Mouse (Mus musculus) midbrain, embryonic 15.5 days (tissue): Measurements from ENCODE around the gene Ccdc24. TPM values are rescaled to one million over a fixed set of nuclear protein-coding genes. Genes with fewer than 3 reads are reported as not detected.

Source experiments
- ATAC-seq: fragments of 200-750 bp; cut with Nextera tagmentation; replicated peaks from 2 replicates; pipeline ENCODE4 v1.8.0; 2017; ENCODE audit warnings: moderate TSS enrichment
- H3K27ac ChIP-seq: fragments of 300-500 bp; sonication (generic); 2 replicates; pipeline ENCODE4 v1.5.1; 2015; ENCODE audit warnings: mild to moderate bottlenecking, inconsistent platforms
- H3K27me3 ChIP-seq: fragments of 300-500 bp; sonication (generic); replicated peaks from 2 replicates; pipeline ENCODE4 v1.6.1; 2015; ENCODE audit warnings: inconsistent platforms
- H3K36me3 ChIP-seq: fragments of 300-500 bp; sonication (generic); replicated peaks from 2 replicates; pipeline ENCODE4 v1.6.1; 2015; ENCODE audit warnings: inconsistent platforms
- H3K4me1 ChIP-seq: fragments of 300-500 bp; sonication (generic); 2 replicates; pipeline ENCODE4 v1.6.1; 2015; ENCODE audit warnings: inconsistent platforms
- H3K4me2 ChIP-seq: fragments of 300-500 bp; sonication (generic); 2 replicates; pipeline ENCODE4 v1.6.1; 2015; ENCODE audit warnings: inconsistent platforms, mild to moderate bottlenecking, moderate library complexity
- H3K4me3 ChIP-seq: fragments of 300-500 bp; sonication (generic); 2 replicates; pipeline ENCODE4 v1.5.1; 2015; ENCODE audit warnings: mild to moderate bottlenecking, inconsistent platforms
- H3K9ac ChIP-seq: fragments of 300-500 bp; sonication (generic); 2 replicates; pipeline ENCODE4 v1.6.1; 2015; ENCODE audit warnings: mild to moderate bottlenecking, inconsistent platforms
- H3K9me3 ChIP-seq: fragments of 300-500 bp; sonication (generic); 2 replicates; pipeline ENCODE4 v1.6.1; 2016; ENCODE audit warnings: inconsistent platforms
- WGBS: fragments of 180-500 bp; shearing (Covaris S2); methylation state at CpG from one replicate; pipeline ENCODE4 v1.1.7; 2015; ENCODE audit warnings: mixed read lengths; 5-methylcytosine and 5-hydroxymethylcytosine counted together
- polyA plus RNA-seq: library from polyadenylated mRNA; unstranded; fragments of >200 nt; fragmentation: Nextera tagmentation; extraction: Ambion mirVana; gene quantifications from 2 replicates; pipeline ENCODE4 v1.2.1, GENCODE M21; 2015

The Ccdc24 gene
- 2.7 and 3.2 TPM in 2 replicates for polyA plus RNA-seq

GRCm38 (mm10) chr4:117872471-117872886 lies at the start of gene Ccdc24:
TSS of gene Ccdc24 (minus strand) at chr4:117872557.
- no peaks in the 10 kb centered on the region for H3K27me3 ChIP-seq
- H3K9ac ChIP-seq, result no peak within 1 kb of the TSS
- H3K4me3 ChIP-seq, result no peak within 1 kb of the TSS
- H3K9me3 ChIP-seq, result no peaks in the 10 kb centered on the region
- H3K36me3 ChIP-seq, result peaks cover 22% of the 10 kb centered on the region
- no peak for ATAC-seq
- peak within 1 kb of the TSS; percentile 13; the same call in 1 of the 2 replicates for H3K4me2 ChIP-seq
- no peak within 1 kb of the TSS for H3K27ac ChIP-seq
- WGBS, result 4% methylated on average over 14 of the region's 14 CpGs
- peaks cover 13% of the 10 kb centered on the region for H3K4me1 ChIP-seq

GRCm38 (mm10) chr4:117921358-117921757 lies 49.0 kb upstream of the Ccdc24 start:
- no peak for ATAC-seq
- H3K4me2 ChIP-seq, result no peak overlapping the region
- H3K36me3 ChIP-seq, result no peaks in the 10 kb centered on the region
- H3K4me1 ChIP-seq, result peaks cover 1% of the 10 kb centered on the region; the same call in 1 of the 2 replicates
- peaks cover 14% of the 10 kb centered on the region for H3K27me3 ChIP-seq
- H3K9me3 ChIP-seq, result no peaks in the 10 kb centered on the region
- 88% methylated on average over 2 of the region's 2 CpGs for WGBS
- no peak overlapping the region for H3K4me3 ChIP-seq
- no peak overlapping the region for H3K9ac ChIP-seq
- H3K27ac ChIP-seq, result no peak overlapping the region

- Histone ChIP-seq H3K27ac (no peak overlapping the region), H3K4me1 (peaks cover 12% of the 10 kb centered on the region), H3K27me3 (no peaks in the 10 kb centered on the region; the same call in 1 of the 2 replicates), H3K4me2 (no peak overlapping the region), H3K4me3 (no peak overlapping the region), H3K9me3 (no peaks in the 10 kb centered on the region), H3K36me3 (no peaks in the 10 kb centered on the region), H3K9ac (no peak overlapping the region)
- no peak for ATAC-seq
- 90% methylated on average over 5 of the region's 5 CpGs for WGBS
These were observed 46.4 kb upstream of the Ccdc24 start for GRCm38 (mm10) chr4:117918762-117919161.

GRCm38 (mm10) chr4:117918261-117918660 lies 45.9 kb upstream of the Ccdc24 start:
- Histone ChIP-seq H3K27ac (no peak overlapping the region), H3K36me3 (no peaks in the 10 kb centered on the region), H3K4me2 (no peak overlapping the region), H3K4me3 (no peak overlapping the region), H3K9me3 (no peaks in the 10 kb centered on the region), H3K27me3 (no peaks in the 10 kb centered on the region), H3K4me1 (peaks cover 17% of the 10 kb centered on the region), H3K9ac (no peak overlapping the region)
- 63% methylated on average over 3 of the region's 3 CpGs for WGBS
- no peak for ATAC-seq

- H3K9me3 ChIP-seq, result no peaks in the 10 kb centered on the region
- H3K27me3 ChIP-seq, result no peaks in the 10 kb centered on the region
- H3K4me1 ChIP-seq, result peaks cover 21% of the 10 kb centered on the region
- H3K4me3 ChIP-seq, result no peak overlapping the region
- no peak overlapping the region for H3K27ac ChIP-seq
- no peak overlapping the region for H3K4me2 ChIP-seq
- H3K36me3 ChIP-seq, result no peaks in the 10 kb centered on the region
- 96% methylated on average over 4 of the region's 4 CpGs for WGBS
- no peak for ATAC-seq
- no peak overlapping the region for H3K9ac ChIP-seq
These were observed 45.5 kb upstream of the Ccdc24 start for GRCm38 (mm10) chr4:117917847-117918246.

GRCm38 (mm10) chr4:117917402-117917801 lies 45.0 kb upstream of the Ccdc24 start:
- Histone ChIP-seq H3K36me3 (no peaks in the 10 kb centered on the region), H3K27me3 (no peaks in the 10 kb centered on the region), H3K9me3 (no peaks in the 10 kb centered on the region), H3K4me1 (peaks cover 26% of the 10 kb centered on the region), H3K9ac (no peak overlapping the region), H3K27ac (no peak overlapping the region), H3K4me2 (no peak overlapping the region), H3K4me3 (no peak overlapping the region)
- ATAC-seq, result no peak
- 96% methylated on average over 4 of the region's 4 CpGs for WGBS

- H3K27ac ChIP-seq, result no peak overlapping the region
- no peaks in the 10 kb centered on the region for H3K9me3 ChIP-seq
- H3K9ac ChIP-seq, result no peak overlapping the region
- peaks cover 36% of the 10 kb centered on the region for H3K4me1 ChIP-seq
- no peak overlapping the region; the same call in 1 of the 2 replicates for H3K4me2 ChIP-seq
- no peaks in the 10 kb centered on the region for H3K36me3 ChIP-seq
- ATAC-seq, result no peak
- H3K27me3 ChIP-seq, result no peaks in the 10 kb centered on the region
- 89% methylated on average over 5 of the region's 5 CpGs for WGBS
- H3K4me3 ChIP-seq, result no peak overlapping the region
These were observed 44.0 kb upstream of the Ccdc24 start for GRCm38 (mm10) chr4:117916386-117916785.

- Histone ChIP-seq H3K4me1 (peaks cover 43% of the 10 kb centered on the region), H3K27me3 (no peaks in the 10 kb centered on the region), H3K27ac (peak overlapping the region; percentile 88), H3K9ac (peak overlapping the region; percentile 87), H3K4me3 (peak overlapping the region; percentile 91), H3K36me3 (no peaks in the 10 kb centered on the region), H3K4me2 (peak overlapping the region; percentile 99), H3K9me3 (no peaks in the 10 kb centered on the region)
- ATAC-seq, result no peak
- WGBS, result 6% methylated on average over 19 of the region's 19 CpGs
These were observed 43.2 kb upstream of the Ccdc24 start for GRCm38 (mm10) chr4:117915489-117916105.

GRCm38 (mm10) chr4:117914591-117915442 lies 42.5 kb upstream of the Ccdc24 start, which contains the start of gene Ipo13:
TSS of gene Ipo13 (minus strand) at chr4:117914999.
- Histone ChIP-seq H3K27ac (peak within 1 kb of the TSS; percentile 88), H3K27me3 (no peaks in the 10 kb centered on the region), H3K4me2 (peak within 1 kb of the TSS; percentile 99), H3K4me3 (peak within 1 kb of the TSS; percentile 91), H3K36me3 (no peaks in the 10 kb centered on the region), H3K9ac (peak within 1 kb of the TSS; percentile 87), H3K9me3 (no peaks in the 10 kb centered on the region), H3K4me1 (peaks cover 51% of the 10 kb centered on the region)
- peak; percentile 96 for ATAC-seq
- under 1% methylated on average over 61 of the region's 61 CpGs for WGBS

GRCm38 (mm10) chr4:117914031-117914430 lies 41.7 kb upstream of the Ccdc24 start:
- Histone ChIP-seq H3K9me3 (no peaks in the 10 kb centered on the region), H3K4me3 (peak overlapping the region; percentile 91), H3K36me3 (no peaks in the 10 kb centered on the region), H3K4me2 (peak overlapping the region; percentile 99), H3K27ac (no peak overlapping the region), H3K27me3 (no peaks in the 10 kb centered on the region), H3K4me1 (peaks cover 59% of the 10 kb centered on the region), H3K9ac (peak overlapping the region; percentile 87)
- 18% methylated on average over 8 of the region's 8 CpGs for WGBS
- peak; percentile 8 for ATAC-seq

GRCm38 (mm10) chr4:117913421-117913820 lies 41.1 kb upstream of the Ccdc24 start:
- H3K36me3 ChIP-seq, result no peaks in the 10 kb centered on the region
- H3K9me3 ChIP-seq, result no peaks in the 10 kb centered on the region
- H3K4me2 ChIP-seq, result peak overlapping the region; percentile 99
- peak overlapping the region; percentile 91 for H3K4me3 ChIP-seq
- H3K27me3 ChIP-seq, result no peaks in the 10 kb centered on the region
- no peak overlapping the region for H3K27ac ChIP-seq
- ATAC-seq, result no peak
- 31% methylated on average over 3 of the region's 3 CpGs for WGBS
- H3K4me1 ChIP-seq, result peaks cover 65% of the 10 kb centered on the region
- peak overlapping the region; percentile 87 for H3K9ac ChIP-seq

- Histone ChIP-seq H3K4me3 (peak overlapping the region; percentile 91), H3K9me3 (no peaks in the 10 kb centered on the region), H3K4me1 (peaks cover 72% of the 10 kb centered on the region), H3K27ac (no peak overlapping the region), H3K4me2 (peak overlapping the region; percentile 99), H3K9ac (no peak overlapping the region; the same call in 1 of the 2 replicates), H3K36me3 (no peaks in the 10 kb centered on the region), H3K27me3 (no peaks in the 10 kb centered on the region)
- 69% methylated on average over 7 of the region's 7 CpGs for WGBS
- no peak for ATAC-seq
These were observed 40.4 kb upstream of the Ccdc24 start for GRCm38 (mm10) chr4:117912685-117913273.
